Mouse (Mus musculus): ENCODE measurements around the gene Ssbp1. TPM values are rescaled to one million over a fixed set of nuclear protein-coding genes. Genes with fewer than 3 reads are reported as not detected.

Ssbp1 gene
- total RNA-seq, 2 experiments from 2014 or later: 31.8 to 37.1 TPM

DNA sequence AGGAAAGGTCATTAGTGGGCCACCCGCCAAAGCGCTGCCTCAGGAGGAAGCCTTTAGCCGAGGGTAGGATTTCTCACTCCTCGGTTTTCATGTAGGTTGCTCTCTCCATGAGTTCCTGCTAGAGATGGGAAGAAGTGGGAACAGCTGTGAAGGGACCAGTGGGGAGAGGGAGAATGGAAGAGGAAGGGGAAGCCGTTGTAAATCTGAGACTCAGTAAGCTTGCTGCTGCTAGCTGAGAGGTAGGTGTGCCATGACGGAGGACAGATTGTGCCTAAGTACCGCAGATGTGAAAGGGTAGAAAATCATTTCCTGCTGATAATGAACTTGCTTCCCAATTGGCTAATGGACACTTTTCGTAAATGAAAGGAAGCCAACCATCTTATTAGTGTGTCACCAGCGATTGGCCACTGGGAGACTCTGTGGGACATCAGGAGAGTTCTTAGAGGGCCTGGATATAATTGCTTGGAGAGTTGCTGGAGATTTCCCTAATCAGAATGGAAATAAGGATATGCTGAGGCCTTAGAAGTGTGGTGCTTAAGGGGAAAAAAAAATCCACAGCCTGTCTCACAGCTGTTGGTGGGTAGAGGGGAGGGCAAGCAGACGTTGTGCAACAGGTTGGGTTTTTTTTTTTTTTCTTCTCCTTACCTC lies 27.7 kb upstream of the Ssbp1 start:
- DNase-seq (ENCODE audit: low spot score in 2 of 2): no peak
- intact Hi-C loops (cut with DNase I): no loop called here

- intact Hi-C loops (cut with DNase I): no loop called here
- no peak for DNase-seq (ENCODE audit: low spot score in 2 of 2)
Measured at GRCm38 (mm10) chr6:40448626-40449025, 22.5 kb upstream of the Ssbp1 start.

- no peak for DNase-seq (ENCODE audit: low spot score in 2 of 2)
- intact Hi-C loops (cut with DNase I): no loop called here
Measured at GRCm38 (mm10) chr6:40454436-40455041, 16.6 kb upstream of the Ssbp1 start.

GRCm38 (mm10) chr6:40465710-40466109 lies 5.4 kb upstream of the Ssbp1 start:
- intact Hi-C loops (cut with DNase I): no loop called here
- no peak for DNase-seq (ENCODE audit: low spot score in 2 of 2)

GRCm38 (mm10) chr6:40471720-40472010 lies 513 bp downstream of the Ssbp1 start:
- intact Hi-C loops (cut with DNase I): loop anchor here (5.0 to 10.0 kb wide), 2 partner anchors 34 to 373 kb away; partner anchors contain the start of genes E330009J07Rik and Wee2
- no peak for DNase-seq (ENCODE audit: low spot score in 2 of 2)

GRCm38 (mm10) chr6:40476132-40476531 lies 5.0 kb downstream of the Ssbp1 start:
- DNase-seq (ENCODE audit: low spot score in 2 of 2): no peak
- intact Hi-C loops (cut with DNase I): loop anchor here (10.0 kb wide), 1 partner anchor 369 kb away; no protein-coding TSS in a partner anchor

DNA sequence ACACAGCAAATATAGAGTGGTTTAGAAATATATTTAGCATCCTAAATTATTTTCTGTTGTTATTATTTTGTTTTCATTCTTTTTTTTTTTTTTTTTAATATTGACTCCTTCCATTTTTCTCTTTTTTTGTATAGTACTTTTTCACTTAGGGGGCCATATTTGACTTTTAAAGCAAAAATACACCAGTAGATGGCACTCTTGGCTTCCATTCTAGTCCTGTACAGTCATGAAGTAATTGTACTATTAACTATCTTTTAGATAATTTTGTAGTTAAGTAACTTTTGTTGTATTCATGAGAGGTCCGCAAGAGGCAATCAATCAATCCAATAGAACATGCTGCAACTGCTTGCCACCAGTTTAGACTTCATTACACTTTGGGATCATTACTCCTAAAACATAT lies 8.6 kb downstream of the Ssbp1 start:
- peak; percentile 10 to 13 for DNase-seq (ENCODE audit: low spot score in 2 of 2)
- intact Hi-C loops (cut with DNase I): loop anchor here (2.0 to 10.0 kb wide), 2 partner anchors 209 to 365 kb away; no protein-coding TSS in a partner anchor

GRCm38 (mm10) chr6:40482318-40482717 lies 11.2 kb downstream of the Ssbp1 start:
- no peak for DNase-seq (ENCODE audit: low spot score in 2 of 2)
- intact Hi-C loops (cut with DNase I): no loop called here

GRCm38 (mm10) chr6:40490933-40491332 lies 19.8 kb downstream of the Ssbp1 start, which contains the start of gene Tas2r137:
TSS of gene Tas2r137 (plus strand) at chr6:40491233.
- intact Hi-C loops (cut with DNase I): no loop called here
- no peak for DNase-seq (ENCODE audit: low spot score in 2 of 2)

GRCm38 (mm10) chr6:40493229-40493628 lies 22.1 kb downstream of the Ssbp1 start, which contains the start of gene Tas2r108:
TSS of gene Tas2r108 (plus strand) at chr6:40493529.
- intact Hi-C loops (cut with DNase I): no loop called here
- DNase-seq (ENCODE audit: low spot score in 2 of 2): no peak

DNA sequence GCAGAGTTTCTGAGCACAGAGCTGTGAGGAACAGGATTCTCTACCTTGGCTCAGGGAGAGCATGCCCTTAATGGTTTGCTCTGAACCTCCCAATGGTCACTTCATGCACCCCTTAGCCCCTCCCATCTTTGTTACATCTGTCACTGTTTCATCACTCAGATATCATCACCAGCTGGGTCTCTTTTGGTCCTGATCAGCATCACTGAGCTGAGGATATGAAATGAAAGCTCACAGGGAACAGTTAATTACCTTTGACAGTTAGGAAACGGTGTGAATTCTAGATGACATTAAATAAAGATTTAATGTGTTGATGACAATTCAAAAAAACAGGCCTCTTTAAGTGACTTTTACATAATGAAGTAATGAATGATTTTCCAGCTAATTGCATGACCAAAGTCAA lies 48.3 kb downstream of the Ssbp1 start, which contains the start of gene Prss37:
Prss37 (minus strand) TSS at position 101 of the 400 bp plus-strand sequence.
- intact Hi-C loops (cut with DNase I): no loop called here
- no peak for DNase-seq (ENCODE audit: low spot score in 2 of 2)

Other genes starting within 250 kb of the Ssbp1 start
- gene Agk, start 146.2 kb upstream of the Ssbp1 start, total RNA-seq (2021): 10 to 100 TPM; 50.7 to 51.6 TPM
- gene E330009J07Rik, start 35.2 kb upstream of the Ssbp1 start, total RNA-seq (2021): 10 to 100 TPM; 38.6 to 45.2 TPM
- gene Wee2, start 32.3 kb upstream of the Ssbp1 start, total RNA-seq (2021): not detected
- not detected for gene Tas2r137, start 19.9 kb downstream of the Ssbp1 start, total RNA-seq (2021)
- gene Tas2r108, start 22.2 kb downstream of the Ssbp1 start, total RNA-seq (2021): not detected
- not detected for gene Prss37, start 48.2 kb downstream of the Ssbp1 start, total RNA-seq (2021)
- not detected for gene Olfr461, start 83.7 kb downstream of the Ssbp1 start, total RNA-seq (2021)
- gene Olfr460, start 98.1 kb downstream of the Ssbp1 start, total RNA-seq (2021): not detected
- gene Clec5a, start 114.5 kb downstream of the Ssbp1 start, total RNA-seq (2021): under 1 TPM; 0.32 to 0.48 TPM
- gene Tas2r138, start 142.0 kb downstream of the Ssbp1 start, total RNA-seq (2021): not detected
- not detected for gene Mgam, start 157.5 kb downstream of the Ssbp1 start, total RNA-seq (2021)